Mouse (Mus musculus) forebrain, postnatal 0 days (tissue): ENCODE measurements at regions not wholly inside any gene's neighbourhood (a gene's known extent, or its start where the extent isn't known, plus 50 kb on each side); places are given as distances from the start of the nearest gene placed in this dataset.

ENCODE experiments used
- ATAC-seq: fragments of 200-750 bp; cut with Nextera tagmentation; 2 replicates; pipeline ENCODE4 v1.8.0; 2017; ENCODE audit warnings: mild to moderate bottlenecking, moderate library complexity
- DNase-seq: peaks from one replicate; pipeline ENCODE4 v3.0.0-alpha.2; 2015
- H3K27ac ChIP-seq: fragments of 300-500 bp; sonication (generic); 2 replicates; pipeline ENCODE4 v1.5.1; 2014; ENCODE audit warnings: low read depth, mild to moderate bottlenecking, antibody characterized with exemption, low read length, moderate library complexity, mixed read lengths
- H3K27me3 ChIP-seq: fragments of 300-500 bp; sonication (generic); 2 replicates; pipeline ENCODE4 v1.6.1; 2014; ENCODE audit warnings: mild to moderate bottlenecking, low read length, mixed read lengths; ENCODE audit not compliant: insufficient read depth
- H3K36me3 ChIP-seq: fragments of 300-500 bp; sonication (generic); 2 replicates; pipeline ENCODE4 v1.6.1; 2014; ENCODE audit warnings: mild to moderate bottlenecking, moderate library complexity; ENCODE audit not compliant: insufficient read depth
- H3K4me1 ChIP-seq: fragments of 300-500 bp; sonication (generic); 2 replicates; pipeline ENCODE4 v1.6.1; 2014; ENCODE audit warnings: antibody characterized with exemption; ENCODE audit not compliant: insufficient read depth
- H3K4me2 ChIP-seq: fragments of 300-500 bp; sonication (generic); 2 replicates; pipeline ENCODE4 v1.6.1; 2014; ENCODE audit warnings: low read depth, mild to moderate bottlenecking, moderate library complexity
- H3K4me3 ChIP-seq: fragments of 300-500 bp; sonication (generic); 2 replicates; pipeline ENCODE4 v1.5.1; 2014; ENCODE audit warnings: low read depth, low read length, mixed read lengths
- H3K9ac ChIP-seq: fragments of 300-500 bp; sonication (generic); 2 replicates; pipeline ENCODE4 v1.6.1; 2014; ENCODE audit warnings: mild to moderate bottlenecking
- H3K9me3 ChIP-seq: fragments of 300-500 bp; sonication (generic); 2 replicates; pipeline ENCODE4 v1.6.1; 2016; ENCODE audit warnings: low read length
- CTCF ChIP-seq: sonication (generic); IDR thresholded peaks from 2 replicates; pipeline ENCODE4 v1.5.1; 2016; ENCODE audit warnings: antibody characterized with exemption, control low read depth, low read depth
- WGBS: fragments of 180-500 bp; shearing (Covaris S2); extraction: QIAGEN DNeasy Blood & Tissue Kit; methylation state at CpG from one replicate; pipeline ENCODE4 v1.1.7; 2014; 5-methylcytosine and 5-hydroxymethylcytosine counted together

DNA sequence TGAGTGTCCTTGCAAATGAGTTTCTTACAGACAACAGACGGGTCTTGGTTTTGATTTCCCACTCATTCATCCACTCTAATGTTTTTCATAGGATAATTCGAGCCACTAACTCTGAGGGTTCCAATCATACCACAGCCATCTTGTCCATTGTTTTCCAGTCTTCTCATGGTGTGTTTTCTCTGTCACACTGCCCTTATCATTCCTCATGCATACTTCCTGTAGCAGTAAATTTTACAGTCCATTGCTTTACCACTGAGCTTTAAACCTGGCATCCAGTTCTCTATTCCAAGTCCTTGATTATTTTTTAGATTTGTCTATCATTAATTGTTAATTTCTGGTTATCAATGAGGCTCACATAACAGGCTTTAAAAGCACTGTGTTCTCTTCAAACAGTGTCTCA lies 290.0 kb upstream of the Nrsn1 start:
- H3K4me1 ChIP-seq: no peaks in the 10 kb centered on the region
- no peaks in the 10 kb centered on the region for H3K36me3 ChIP-seq
- ATAC-seq: no peak
- WGBS: 52% methylated on average over 2 of the region's 2 CpGs
- no peak for TF ChIP-seq CTCF
- H3K27me3 ChIP-seq: no peaks in the 10 kb centered on the region
- H3K9me3 ChIP-seq: no peaks in the 10 kb centered on the region
- no peak overlapping the region for H3K27ac ChIP-seq
- H3K9ac ChIP-seq: no peak overlapping the region
- H3K4me3 ChIP-seq: no peak overlapping the region
- no peak overlapping the region for H3K4me2 ChIP-seq
- no peak for DNase-seq

DNA sequence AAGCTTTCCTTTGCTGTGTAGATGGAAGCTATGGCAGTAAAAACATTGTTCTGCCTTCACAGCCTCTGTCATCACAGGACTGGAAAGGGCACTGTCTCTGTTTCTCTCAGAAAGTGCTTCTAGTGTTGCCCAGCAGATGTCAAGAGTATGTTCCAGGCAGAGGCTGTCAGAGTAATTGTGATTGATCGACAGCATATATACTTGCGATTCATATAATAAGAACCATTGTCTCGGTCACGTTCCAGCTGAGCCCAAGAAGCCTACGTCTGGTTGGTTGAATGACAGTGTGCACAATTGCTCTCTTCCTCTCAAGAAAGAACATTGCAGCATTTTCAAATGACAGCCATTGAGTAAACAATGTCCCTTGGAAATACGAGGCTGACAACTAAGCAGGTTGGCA lies 284.7 kb upstream of the Nrsn1 start:
- 54% methylated on average over 6 of the region's 6 CpGs for WGBS
- H3K36me3 ChIP-seq: no peaks in the 10 kb centered on the region
- no peak; the same call in 1 of the 2 replicates for ATAC-seq
- H3K4me2 ChIP-seq: no peak overlapping the region
- no peak for DNase-seq
- no peaks in the 10 kb centered on the region for H3K9me3 ChIP-seq
- no peaks in the 10 kb centered on the region for H3K27me3 ChIP-seq
- H3K27ac ChIP-seq: no peak overlapping the region
- H3K4me1 ChIP-seq: no peaks in the 10 kb centered on the region
- no peak overlapping the region for H3K9ac ChIP-seq
- no peak for TF ChIP-seq CTCF
- H3K4me3 ChIP-seq: no peak overlapping the region

DNA sequence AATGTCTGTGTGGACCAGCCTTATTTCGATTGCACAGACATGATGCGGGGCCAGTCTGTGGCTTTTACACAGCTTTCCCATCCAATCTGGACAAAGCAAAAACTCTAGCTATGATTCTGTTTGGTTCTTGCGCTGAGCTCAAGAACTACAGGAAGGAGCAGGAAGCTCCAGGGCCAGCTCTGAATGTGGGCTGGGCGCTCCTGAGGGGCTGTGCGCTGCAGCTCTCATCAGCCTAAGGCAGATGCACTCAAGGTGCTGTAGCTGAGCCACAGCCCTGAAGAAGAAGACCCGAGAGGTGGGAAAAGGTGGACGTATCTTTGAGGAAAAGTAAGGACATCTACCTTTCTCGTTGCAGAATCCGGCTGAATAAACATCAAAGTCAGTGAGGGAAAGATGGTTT lies 278.2 kb upstream of the Nrsn1 start:
- H3K4me2 ChIP-seq: no peak overlapping the region
- no peaks in the 10 kb centered on the region for H3K27me3 ChIP-seq
- no peak overlapping the region for H3K27ac ChIP-seq
- no peak overlapping the region for H3K9ac ChIP-seq
- H3K9me3 ChIP-seq: no peaks in the 10 kb centered on the region
- H3K4me3 ChIP-seq: no peak overlapping the region
- 92% methylated on average over 9 of the region's 9 CpGs for WGBS
- no peaks in the 10 kb centered on the region for H3K4me1 ChIP-seq
- ATAC-seq (no peak), DNase-seq (no peak)
- H3K36me3 ChIP-seq: no peaks in the 10 kb centered on the region
- no peak for TF ChIP-seq CTCF

- Histone ChIP-seq H3K9me3 (no peaks in the 10 kb centered on the region), H3K27me3 (no peaks in the 10 kb centered on the region), H3K9ac (no peak overlapping the region), H3K4me3 (no peak overlapping the region), H3K4me2 (no peak overlapping the region), H3K27ac (no peak overlapping the region), H3K36me3 (no peaks in the 10 kb centered on the region), H3K4me1 (no peaks in the 10 kb centered on the region)
- ATAC-seq: peak; percentile 58; the same call in 1 of the 2 replicates
- no peak for TF ChIP-seq CTCF
- DNase-seq: peak; percentile 45
- WGBS: 42% methylated on average over 12 of the region's 12 CpGs
Observed at GRCm38 (mm10) chr13:25547150-25548145, 277.1 kb upstream of the Nrsn1 start.

- no peak overlapping the region for H3K4me3 ChIP-seq
- H3K9me3 ChIP-seq: no peaks in the 10 kb centered on the region
- no peak overlapping the region for H3K4me2 ChIP-seq
- no peak overlapping the region for H3K9ac ChIP-seq
- WGBS: 18% methylated on average over 3 of the region's 3 CpGs
- H3K27me3 ChIP-seq: no peaks in the 10 kb centered on the region
- TF ChIP-seq CTCF: no peak
- no peak overlapping the region for H3K27ac ChIP-seq
- H3K36me3 ChIP-seq: no peaks in the 10 kb centered on the region
- no peaks in the 10 kb centered on the region for H3K4me1 ChIP-seq
- peak; percentile 61; the same call in 1 of the 2 replicates for ATAC-seq
- DNase-seq: no peak
Observed at GRCm38 (mm10) chr13:25524094-25524493, 253.8 kb upstream of the Nrsn1 start.

DNA sequence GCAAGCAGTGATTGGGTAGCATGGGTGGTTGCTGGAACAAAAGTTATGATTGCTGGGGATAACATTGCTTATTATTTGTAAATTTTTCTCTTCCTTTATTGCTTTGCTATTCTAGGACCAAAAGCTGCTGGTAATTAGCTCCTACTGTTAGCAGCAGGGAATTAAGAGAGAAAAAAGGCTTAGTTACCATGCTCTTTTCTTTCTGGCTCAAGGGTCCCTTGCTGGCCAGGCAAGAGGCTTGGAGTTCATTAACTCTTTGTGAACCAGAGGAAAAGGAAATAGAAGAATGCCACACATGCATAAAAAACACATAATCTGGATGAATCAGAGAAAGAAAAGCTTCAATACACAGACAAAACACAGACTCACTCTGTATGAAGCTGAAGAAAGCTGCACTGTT lies 237.1 kb upstream of the Nrsn1 start:
- Histone ChIP-seq H3K36me3 (no peaks in the 10 kb centered on the region), H3K9me3 (no peaks in the 10 kb centered on the region), H3K9ac (no peak overlapping the region), H3K27me3 (no peaks in the 10 kb centered on the region), H3K27ac (no peak overlapping the region), H3K4me3 (no peak overlapping the region), H3K4me1 (no peaks in the 10 kb centered on the region), H3K4me2 (no peak overlapping the region)
- ATAC-seq (no peak), DNase-seq (no peak)
- no peak for TF ChIP-seq CTCF

DNA sequence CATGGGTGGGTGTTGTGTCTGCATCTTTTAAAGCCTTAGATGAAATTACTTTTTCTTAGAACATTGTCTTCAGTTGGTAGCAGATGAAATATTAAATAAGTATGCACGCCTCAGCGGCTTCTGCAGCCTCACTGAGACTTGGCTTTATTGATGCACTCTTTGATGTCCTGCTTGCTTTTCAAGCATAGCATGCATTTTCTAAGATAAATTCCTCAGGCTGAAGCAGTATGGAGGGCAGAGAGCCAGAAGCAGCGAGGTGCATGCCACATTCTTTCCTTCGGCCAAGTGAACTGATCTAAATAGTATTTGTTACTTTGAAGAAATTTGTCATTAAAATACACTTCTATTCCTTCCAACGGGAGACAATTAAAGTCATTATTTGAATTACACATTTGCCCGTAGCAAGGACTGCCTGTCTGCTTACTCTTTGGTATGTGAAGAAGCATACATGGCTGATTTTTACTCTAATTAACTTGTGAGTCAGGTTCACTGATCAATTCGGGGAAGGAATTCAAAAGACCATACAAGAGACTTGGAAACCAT lies 224.3 kb upstream of the Nrsn1 start:
- no peak for TF ChIP-seq CTCF
- H3K4me3 ChIP-seq: no peak overlapping the region
- H3K4me2 ChIP-seq: no peak overlapping the region
- H3K36me3 ChIP-seq: no peaks in the 10 kb centered on the region
- no peaks in the 10 kb centered on the region for H3K9me3 ChIP-seq
- no peak for ATAC-seq
- H3K27ac ChIP-seq: no peak overlapping the region
- H3K9ac ChIP-seq: no peak overlapping the region
- H3K27me3 ChIP-seq: no peaks in the 10 kb centered on the region
- WGBS: 19% methylated on average over 7 of the region's 7 CpGs
- H3K4me1 ChIP-seq: no peaks in the 10 kb centered on the region
- no peak for DNase-seq
